Mouse (Mus musculus): ENCODE measurements around the gene Capzb. TPM values are rescaled to one million over a fixed set of nuclear protein-coding genes. Genes with fewer than 3 reads are reported as not detected.

Capzb gene
- total and polyA plus RNA-seq, 2 experiments from 2014 or later = 88.5 to 315 TPM

DNA sequence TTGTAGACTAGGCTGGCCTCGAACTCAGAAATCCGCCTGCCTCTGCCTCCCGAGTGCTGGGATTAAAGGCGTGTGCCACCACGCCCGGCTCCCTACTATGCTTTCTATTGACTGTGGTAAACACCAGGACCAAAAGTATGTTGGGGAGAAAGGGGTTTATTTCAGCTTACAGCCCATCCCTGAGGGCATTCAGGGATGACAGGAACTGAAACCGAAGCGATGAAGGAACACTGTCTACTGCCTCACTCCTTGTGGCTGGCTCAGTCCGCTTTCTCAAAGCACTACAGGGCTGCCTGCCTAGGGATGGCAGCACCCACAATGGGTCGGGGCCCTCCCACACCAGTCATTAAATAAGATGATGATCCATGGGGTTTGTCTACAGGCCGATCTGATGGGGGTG, 14.3 kb upstream of the Capzb start:
- Histone ChIP-seq H3K4me3 (ENCODE audit: low read length) (no peak overlapping the region), H3K9me3 (ENCODE audit: low read length) (no peaks in the 10 kb centered on the region), H3K27me3 (ENCODE audit: insufficient read depth, low read length) (no peaks in the 10 kb centered on the region), H3K4me1 (ENCODE audit: insufficient read depth, low read length) (no peaks in the 10 kb centered on the region), H3K36me3 (ENCODE audit: insufficient read depth, low read length) (no peaks in the 10 kb centered on the region), H3K9ac (replicated peaks; ENCODE audit: low read length) (no peak overlapping the region), H3K27ac (no peak overlapping the region), H3K4me2 (ENCODE audit: low read depth, low read length) (no peak overlapping the region)
- ATAC-seq (no peak), DNase-seq (ENCODE audit: low spot score) (no peak)
- TF ChIP-seq CTCF (IDR thresholded peaks at IDR 0.05; ENCODE audit: low read depth) = no peak
- 96% methylated on average over 11 of the region's 11 CpGs for WGBS

DNA sequence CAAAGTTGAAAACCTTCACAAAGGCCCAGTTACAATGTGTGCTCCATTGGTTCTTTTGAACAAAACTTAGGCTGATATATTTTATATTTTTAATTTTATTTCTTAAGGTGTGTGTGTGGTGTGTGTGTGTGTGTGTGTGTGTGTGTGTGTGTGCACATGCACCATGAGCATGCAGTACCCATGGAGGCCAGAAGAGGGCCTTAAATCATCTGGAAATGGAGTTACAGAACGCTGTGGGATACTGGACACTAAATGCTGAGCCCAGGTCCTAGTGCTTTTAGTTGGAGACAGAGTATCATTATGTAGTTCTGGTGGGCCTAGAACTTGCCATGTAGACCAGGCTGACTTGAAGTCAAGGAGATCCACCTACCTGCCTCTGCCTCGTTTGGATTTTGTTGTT, 13.5 kb upstream of the Capzb start:
- Histone ChIP-seq H3K4me1 (ENCODE audit: insufficient read depth, low read length) (no peaks in the 10 kb centered on the region), H3K9ac (replicated peaks; ENCODE audit: low read length) (no peak overlapping the region), H3K9me3 (ENCODE audit: low read length) (no peaks in the 10 kb centered on the region), H3K27me3 (ENCODE audit: insufficient read depth, low read length) (no peaks in the 10 kb centered on the region), H3K4me2 (ENCODE audit: low read depth, low read length) (no peak overlapping the region), H3K27ac (no peak overlapping the region), H3K36me3 (ENCODE audit: insufficient read depth, low read length) (no peaks in the 10 kb centered on the region), H3K4me3 (ENCODE audit: low read length) (no peak overlapping the region)
- DNase-seq (ENCODE audit: low spot score) (no peak), ATAC-seq (no peak)
- WGBS = 74% methylated on average over 2 of the region's 2 CpGs
- peak; percentile 18; the same call in 1 of the 2 replicates for TF ChIP-seq CTCF (IDR thresholded peaks at IDR 0.05; ENCODE audit: low read depth)

DNA sequence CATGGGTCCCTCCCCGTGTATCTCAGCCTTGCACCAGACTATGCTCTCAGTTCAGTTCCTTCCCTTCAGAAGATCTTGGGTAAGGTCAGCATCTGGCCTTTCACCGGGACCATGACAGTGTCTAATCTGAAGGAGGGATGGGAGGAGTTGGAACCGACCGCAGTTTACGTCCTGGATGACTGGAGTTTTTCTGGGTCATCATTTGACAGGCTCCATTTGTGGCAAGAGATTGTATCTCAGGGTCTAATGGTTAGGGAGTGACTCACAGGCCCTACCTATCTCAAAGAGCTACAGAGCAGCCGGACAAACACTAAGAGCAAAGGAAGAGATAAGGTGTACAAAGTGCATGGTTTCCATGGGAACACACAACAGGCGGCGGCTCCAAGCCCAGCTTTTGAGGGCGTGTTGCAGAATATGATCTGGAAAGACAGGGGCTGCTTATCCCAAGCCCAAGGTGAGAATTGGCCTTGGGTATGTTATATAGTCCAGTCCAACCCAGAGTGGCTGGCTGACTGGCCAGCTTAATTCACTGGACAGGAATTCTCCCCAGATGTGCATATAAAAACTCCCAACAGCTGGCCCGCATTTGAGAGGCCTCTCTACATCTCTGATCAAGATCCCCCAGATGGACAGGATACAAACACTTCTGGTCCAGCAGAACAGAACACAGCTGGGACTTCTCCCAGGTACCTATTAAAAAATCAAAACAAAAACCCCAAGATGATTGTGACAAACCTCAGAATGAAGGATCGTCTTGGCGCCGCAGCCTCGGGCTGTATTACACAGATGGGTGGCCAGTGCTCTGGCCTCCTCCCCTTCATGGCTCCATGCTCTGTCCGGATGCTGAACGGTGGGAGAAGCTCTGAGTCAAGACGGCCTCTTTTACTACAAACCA, 12.7 kb upstream of the Capzb start:
- Histone ChIP-seq H3K9me3 (ENCODE audit: low read length) (no peaks in the 10 kb centered on the region), H3K4me1 (ENCODE audit: insufficient read depth, low read length) (no peaks in the 10 kb centered on the region), H3K4me3 (ENCODE audit: low read length) (no peak overlapping the region), H3K36me3 (ENCODE audit: insufficient read depth, low read length) (no peaks in the 10 kb centered on the region), H3K27me3 (ENCODE audit: insufficient read depth, low read length) (no peaks in the 10 kb centered on the region), H3K4me2 (ENCODE audit: low read depth, low read length) (no peak overlapping the region), H3K27ac (no peak overlapping the region), H3K9ac (replicated peaks; ENCODE audit: low read length) (no peak overlapping the region)
- DNase-seq (ENCODE audit: low spot score) (no peak), ATAC-seq (no peak)
- WGBS = 88% methylated on average over 17 of the region's 17 CpGs
- TF ChIP-seq CTCF (IDR thresholded peaks at IDR 0.05; ENCODE audit: low read depth) = no peak

DNA sequence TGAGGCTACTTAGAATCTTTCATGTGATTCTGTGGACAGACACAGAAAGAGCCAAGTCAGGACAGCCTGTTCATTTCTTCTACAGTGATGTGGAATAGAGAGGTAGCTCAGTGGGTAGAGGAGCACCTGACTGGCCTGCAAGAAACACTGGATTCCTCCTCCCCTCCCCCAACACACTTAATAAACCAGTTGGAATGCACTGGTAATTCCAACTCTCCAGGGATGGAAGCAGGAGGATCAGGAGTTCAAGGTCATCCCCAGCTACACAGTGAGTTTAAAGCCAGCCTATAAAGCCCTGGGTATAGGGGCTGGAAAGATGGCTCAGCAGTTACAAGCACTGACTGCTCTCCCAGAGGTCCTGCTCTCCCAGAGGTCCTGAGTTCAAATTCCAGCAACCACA, 10.2 kb upstream of the Capzb start:
- Histone ChIP-seq H3K4me1 (ENCODE audit: insufficient read depth, low read length) (no peaks in the 10 kb centered on the region), H3K9ac (replicated peaks; ENCODE audit: low read length) (no peak overlapping the region), H3K27ac (no peak overlapping the region), H3K36me3 (ENCODE audit: insufficient read depth, low read length) (no peaks in the 10 kb centered on the region), H3K27me3 (ENCODE audit: insufficient read depth, low read length) (no peaks in the 10 kb centered on the region), H3K4me2 (ENCODE audit: low read depth, low read length) (no peak overlapping the region), H3K4me3 (ENCODE audit: low read length) (no peak overlapping the region), H3K9me3 (ENCODE audit: low read length) (no peaks in the 10 kb centered on the region)
- ATAC-seq = no peak
- TF ChIP-seq CTCF (IDR thresholded peaks at IDR 0.05; ENCODE audit: low read depth) = no peak
- no peak for DNase-seq (ENCODE audit: low spot score)

DNA sequence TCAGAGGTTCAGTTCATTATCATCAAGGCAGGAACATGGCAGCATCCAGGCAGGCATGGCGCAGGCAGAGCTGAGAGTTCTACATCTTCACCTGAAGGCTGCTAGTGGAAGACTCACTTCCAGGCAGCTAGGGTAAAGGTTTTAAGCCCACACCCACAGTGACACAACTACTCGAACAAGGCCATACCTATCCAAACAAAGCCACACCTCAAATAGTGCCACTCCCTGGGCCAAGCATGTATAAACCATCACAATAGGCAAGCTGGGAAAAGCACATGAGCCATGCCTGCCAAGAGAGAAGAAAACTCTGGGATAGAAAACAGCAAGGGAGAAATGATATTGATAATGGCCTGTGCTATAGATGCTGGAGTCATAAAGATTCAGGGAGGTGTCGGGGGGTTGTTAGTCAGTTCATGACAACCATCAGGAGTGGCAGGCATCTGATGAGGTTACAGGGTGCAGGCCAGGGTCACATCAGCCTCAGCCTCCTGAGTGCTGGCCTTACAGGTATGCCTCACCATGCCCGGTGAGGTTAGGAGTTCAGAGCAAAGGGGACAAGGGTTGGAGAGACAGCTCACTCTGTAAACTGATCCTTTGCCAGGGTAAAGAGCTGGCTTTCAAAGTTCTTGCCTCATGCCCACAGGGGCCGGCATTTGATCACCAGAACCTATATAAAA, 6.8 kb upstream of the Capzb start:
- Histone ChIP-seq H3K27ac (no peak overlapping the region), H3K9me3 (ENCODE audit: low read length) (no peaks in the 10 kb centered on the region), H3K27me3 (ENCODE audit: insufficient read depth, low read length) (no peaks in the 10 kb centered on the region), H3K4me2 (ENCODE audit: low read depth, low read length) (no peak overlapping the region), H3K36me3 (ENCODE audit: insufficient read depth, low read length) (no peaks in the 10 kb centered on the region), H3K4me1 (ENCODE audit: insufficient read depth, low read length) (no peaks in the 10 kb centered on the region), H3K4me3 (ENCODE audit: low read length) (no peak overlapping the region), H3K9ac (replicated peaks; ENCODE audit: low read length) (no peak overlapping the region)
- DNase-seq (ENCODE audit: low spot score) (no peak), ATAC-seq (no peak)
- no peak for TF ChIP-seq CTCF (IDR thresholded peaks at IDR 0.05; ENCODE audit: low read depth)
- WGBS = 93% methylated on average over 5 of the region's 5 CpGs

DNA sequence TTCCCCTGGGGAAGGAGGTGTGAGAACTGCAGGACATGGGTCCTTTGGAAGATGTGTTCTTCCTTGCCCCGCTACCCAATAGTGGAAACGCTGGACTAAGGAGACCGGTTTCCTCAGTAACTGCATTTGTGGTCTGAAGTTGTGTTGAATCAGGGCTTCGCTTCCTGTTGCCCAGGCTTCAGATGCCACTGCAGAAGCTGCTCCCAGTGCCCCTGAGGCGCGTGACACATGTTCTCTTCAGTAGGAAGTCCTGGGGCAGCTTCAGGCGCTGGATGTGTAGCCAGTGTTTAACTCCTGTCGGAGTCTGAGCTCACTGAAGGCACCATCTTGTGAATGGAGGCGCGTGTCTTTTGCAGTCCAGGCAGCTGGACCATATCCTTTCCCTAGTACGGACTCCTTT, 4.8 kb upstream of the Capzb start:
- Histone ChIP-seq H3K9me3 (ENCODE audit: low read length) (no peaks in the 10 kb centered on the region), H3K4me1 (ENCODE audit: insufficient read depth, low read length) (peaks cover 8% of the 10 kb centered on the region), H3K4me2 (ENCODE audit: low read depth, low read length) (no peak overlapping the region), H3K9ac (replicated peaks; ENCODE audit: low read length) (no peak overlapping the region), H3K4me3 (ENCODE audit: low read length) (no peak overlapping the region), H3K27ac (no peak overlapping the region), H3K36me3 (ENCODE audit: insufficient read depth, low read length) (no peaks in the 10 kb centered on the region), H3K27me3 (ENCODE audit: insufficient read depth, low read length) (no peaks in the 10 kb centered on the region)
- no peak for DNase-seq (ENCODE audit: low spot score)
- no peak for ATAC-seq
- 80% methylated on average over 11 of the region's 11 CpGs for WGBS
- TF ChIP-seq CTCF (IDR thresholded peaks at IDR 0.05; ENCODE audit: low read depth) = no peak
